Mouse (Mus musculus) liver, embryonic 13.5 days (tissue): ENCODE data around the gene Rab7b. TPM values are rescaled to one million over a fixed set of nuclear protein-coding genes. Genes with fewer than 3 reads are reported as not detected.

Experiments
- ATAC-seq: fragments of 200-750 bp; cut with Nextera tagmentation; 2 replicates; pipeline ENCODE4 v1.8.0; 2017; ENCODE audit warnings: low read depth, mild to moderate bottlenecking, moderate number of reproducible peaks, moderate library complexity
- DNase-seq: peaks from one replicate; pipeline ENCODE4 v3.0.0; 2022
- H3K27ac ChIP-seq: fragments of 300-500 bp; sonication (generic); 2 replicates; pipeline ENCODE4 v1.5.1; 2015; ENCODE audit warnings: moderate library complexity, mild to moderate bottlenecking, inconsistent platforms
- H3K27me3 ChIP-seq: fragments of 300-500 bp; sonication (generic); 2 replicates; pipeline ENCODE4 v1.6.1; 2015; ENCODE audit warnings: mild to moderate bottlenecking, inconsistent platforms
- H3K36me3 ChIP-seq: fragments of 300-500 bp; sonication (generic); 2 replicates; pipeline ENCODE4 v1.6.1; 2015; ENCODE audit warnings: mild to moderate bottlenecking, inconsistent platforms
- H3K4me1 ChIP-seq: fragments of 300-500 bp; sonication (generic); replicated peaks from 2 replicates; pipeline ENCODE4 v1.6.1; 2015; ENCODE audit warnings: inconsistent platforms
- H3K4me2 ChIP-seq: fragments of 300-500 bp; sonication (generic); 2 replicates; pipeline ENCODE4 v1.6.1; 2015; ENCODE audit warnings: inconsistent platforms, mild to moderate bottlenecking, moderate library complexity
- H3K4me3 ChIP-seq: fragments of 300-500 bp; sonication (generic); replicated peaks from 2 replicates; pipeline ENCODE4 v1.5.1; 2015; ENCODE audit warnings: mild to moderate bottlenecking, inconsistent platforms
- H3K9ac ChIP-seq: fragments of 300-500 bp; sonication (generic); 2 replicates; pipeline ENCODE4 v1.6.1; 2015; ENCODE audit warnings: mild to moderate bottlenecking, inconsistent platforms
- H3K9me3 ChIP-seq: fragments of 300-500 bp; sonication (generic); replicated peaks from 2 replicates; pipeline ENCODE4 v1.6.1; 2016; ENCODE audit warnings: inconsistent platforms
- WGBS: fragments of 180-500 bp; shearing (Covaris S2); methylation state at CpG from one replicate; pipeline ENCODE4 v1.1.7; 2015; ENCODE audit not compliant: insufficient replicate concordance; 5-methylcytosine and 5-hydroxymethylcytosine counted together
- polyA plus RNA-seq: library from polyadenylated mRNA; unstranded; fragments of >200 nt; fragmentation: Nextera tagmentation; extraction: Ambion mirVana; gene quantifications from 2 replicates; pipeline ENCODE4 v1.2.1, GENCODE M21; 2015

Rab7b gene
- 0.93 and 1.0 TPM in 2 replicates for polyA plus RNA-seq

DNA sequence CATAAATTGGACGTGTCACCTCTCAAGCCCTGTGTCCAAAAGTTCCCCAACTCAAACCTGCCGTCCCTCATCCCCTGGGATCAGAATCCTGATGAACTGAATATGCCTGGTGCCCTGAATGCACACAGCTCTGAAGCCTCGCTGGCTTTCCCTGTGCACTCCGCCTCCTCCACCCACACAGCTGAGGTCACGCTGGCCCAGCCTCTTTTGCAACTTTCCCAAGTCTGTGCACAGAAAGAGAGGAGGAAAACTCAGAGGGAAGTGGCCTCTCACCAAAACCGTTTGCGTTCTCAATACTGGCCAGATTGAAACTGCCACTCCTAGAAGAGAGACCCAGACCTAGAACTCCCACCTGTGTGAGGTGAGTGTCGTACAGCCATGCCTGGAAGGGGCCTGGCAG, at the start of gene Rab7b:
Rab7b (plus strand) TSS at position 221 of the 400 bp plus-strand sequence.
- Histone ChIP-seq H3K27ac (no peak within 1 kb of the TSS), H3K9ac (no peak within 1 kb of the TSS), H3K4me3 (no peak within 1 kb of the TSS), H3K4me2 (no peak within 1 kb of the TSS), H3K27me3 (no peaks in the 10 kb centered on the region), H3K9me3 (no peaks in the 10 kb centered on the region), H3K36me3 (no peaks in the 10 kb centered on the region), H3K4me1 (0 out of 2 replicates have a peak, but pooled peaks cover 3% of the 10 kb centered on the region)
- ATAC-seq (no peak), DNase-seq (no peak)
- WGBS, result 43% methylated on average over 8 of the region's 8 CpGs

DNA sequence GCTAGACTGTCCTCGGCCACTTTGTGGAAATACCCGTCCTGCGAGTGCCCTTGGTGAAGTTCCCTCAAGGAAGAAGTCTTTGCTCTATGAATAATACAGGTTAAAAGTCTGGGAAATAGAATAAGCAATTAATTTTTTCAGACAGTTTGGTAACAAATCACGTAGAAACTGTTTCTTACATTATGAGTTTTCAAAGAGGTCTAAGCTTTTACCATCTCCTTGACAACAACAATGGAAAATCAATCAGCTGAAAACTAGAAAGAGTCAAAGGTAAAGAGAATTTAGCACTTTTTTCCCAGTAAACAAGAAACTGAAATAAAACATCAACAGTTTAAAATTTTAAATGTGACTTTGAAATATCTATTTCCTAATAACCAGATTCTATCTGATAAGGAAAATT, 48.4 kb upstream of the Rab7b start:
- Histone ChIP-seq H3K9ac (no peak overlapping the region), H3K27ac (no peak overlapping the region), H3K36me3 (peaks cover 6% of the 10 kb centered on the region), H3K4me1 (peaks cover 16% of the 10 kb centered on the region), H3K4me2 (peak overlapping the region; percentile 56), H3K9me3 (no peaks in the 10 kb centered on the region), H3K27me3 (no peaks in the 10 kb centered on the region), H3K4me3 (peak overlapping the region; percentile 38)
- DNase-seq (no peak), ATAC-seq (no peak)
- WGBS, result 88% methylated on average over 4 of the region's 4 CpGs

DNA sequence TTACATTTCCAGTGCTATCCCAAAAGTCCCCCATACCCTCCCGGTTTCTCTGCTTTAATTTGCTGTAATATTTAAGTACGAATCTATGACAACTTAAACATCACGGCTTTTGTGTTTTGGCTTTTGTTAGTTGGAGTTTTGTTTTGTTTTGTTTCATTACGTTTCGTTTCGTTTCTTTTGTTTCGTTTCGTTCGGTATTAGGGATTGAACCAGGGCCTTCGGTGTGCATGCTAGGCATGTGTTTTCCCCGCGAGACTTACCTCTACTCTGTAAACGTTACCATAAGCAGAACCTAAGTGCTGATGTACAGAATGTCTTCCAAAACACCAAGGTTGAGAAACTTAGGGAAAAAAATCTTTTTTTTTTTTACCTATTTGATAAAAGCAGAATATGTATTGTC, 46.9 kb upstream of the Rab7b start:
- 90% methylated on average over 13 of the region's 13 CpGs for WGBS
- no peaks in the 10 kb centered on the region for H3K27me3 ChIP-seq
- H3K4me3 ChIP-seq, result no peak overlapping the region
- DNase-seq (no peak), ATAC-seq (no peak)
- peaks cover 16% of the 10 kb centered on the region for H3K4me1 ChIP-seq
- H3K36me3 ChIP-seq, result peaks cover 11% of the 10 kb centered on the region
- H3K9ac ChIP-seq, result no peak overlapping the region
- H3K4me2 ChIP-seq, result no peak overlapping the region
- no peaks in the 10 kb centered on the region for H3K9me3 ChIP-seq
- no peak overlapping the region for H3K27ac ChIP-seq

DNA sequence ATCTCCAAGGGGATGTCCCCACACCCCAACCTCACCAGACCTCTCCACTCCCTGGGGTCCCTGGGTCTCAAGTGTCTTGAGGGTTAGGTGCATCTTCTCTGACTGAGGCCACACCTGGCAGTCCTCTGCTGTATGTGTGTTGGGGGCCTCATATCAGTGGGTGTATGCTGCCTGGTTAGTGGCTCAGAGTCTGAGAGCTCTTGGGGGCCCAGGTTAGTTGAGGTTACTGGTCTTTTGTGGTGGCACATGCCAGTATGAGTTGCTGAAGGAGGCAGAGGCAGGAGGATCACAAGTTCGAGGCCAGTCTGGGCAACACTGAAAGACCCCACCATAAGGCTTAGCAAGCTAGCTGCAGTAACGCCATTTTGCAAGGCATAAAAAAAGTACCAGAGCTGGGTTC, 46.2 kb upstream of the Rab7b start:
- Histone ChIP-seq H3K4me1 (peaks cover 13% of the 10 kb centered on the region), H3K36me3 (peaks cover 12% of the 10 kb centered on the region), H3K9me3 (no peaks in the 10 kb centered on the region), H3K27me3 (no peaks in the 10 kb centered on the region), H3K27ac (no peak overlapping the region), H3K4me2 (peak overlapping the region; percentile 25; the same call in 1 of the 2 replicates), H3K4me3 (0 out of 2 replicates have a peak overlapping the region, but pooled peaks have one; percentile 1), H3K9ac (no peak overlapping the region)
- WGBS, result 81% methylated on average over 2 of the region's 2 CpGs
- ATAC-seq (no peak), DNase-seq (peak; percentile 41)

DNA sequence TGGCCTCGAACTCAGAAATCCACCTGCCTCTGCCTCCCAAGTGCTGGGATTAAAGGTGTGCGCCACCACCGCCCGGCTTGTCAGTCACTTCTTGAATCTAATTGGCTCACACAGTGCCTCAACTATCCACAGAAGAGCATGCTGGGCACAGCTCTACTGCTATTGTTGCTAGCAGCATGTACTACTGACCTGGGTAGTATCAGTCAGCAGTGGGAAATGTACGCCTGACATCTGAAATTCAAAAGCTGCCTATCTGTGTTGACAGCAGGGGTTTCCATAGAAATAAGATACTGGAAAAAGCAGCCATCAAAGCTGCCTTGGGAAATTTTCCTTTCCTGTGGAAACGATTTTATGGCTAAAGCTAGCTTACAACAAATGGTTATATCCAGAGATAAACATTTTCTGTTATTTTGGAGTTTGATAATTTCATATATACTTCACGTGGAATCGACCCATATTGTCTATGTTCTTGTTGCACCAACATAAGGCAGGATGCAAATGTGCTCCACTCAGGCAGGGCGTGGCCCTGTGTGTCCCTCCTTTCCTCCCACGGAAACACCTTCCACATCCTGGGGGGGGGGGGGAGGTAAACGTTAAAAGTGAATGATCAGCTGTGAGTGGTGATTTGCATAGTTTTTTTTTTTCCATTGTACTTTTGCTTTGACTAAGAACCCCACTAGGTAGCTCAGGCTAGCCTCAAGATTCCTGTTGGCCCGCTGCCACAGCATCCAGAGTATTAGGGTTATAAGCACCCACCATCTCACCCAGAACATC, 35.6 kb upstream of the Rab7b start:
- DNase-seq (no peak), ATAC-seq (no peak)
- Histone ChIP-seq H3K4me3 (no peak overlapping the region), H3K9ac (no peak overlapping the region), H3K9me3 (no peaks in the 10 kb centered on the region), H3K36me3 (peaks cover 14% of the 10 kb centered on the region), H3K4me1 (peaks cover 6% of the 10 kb centered on the region), H3K27ac (no peak overlapping the region), H3K27me3 (no peaks in the 10 kb centered on the region), H3K4me2 (no peak overlapping the region)
- WGBS, result 70% methylated on average over 12 of the region's 12 CpGs

DNA sequence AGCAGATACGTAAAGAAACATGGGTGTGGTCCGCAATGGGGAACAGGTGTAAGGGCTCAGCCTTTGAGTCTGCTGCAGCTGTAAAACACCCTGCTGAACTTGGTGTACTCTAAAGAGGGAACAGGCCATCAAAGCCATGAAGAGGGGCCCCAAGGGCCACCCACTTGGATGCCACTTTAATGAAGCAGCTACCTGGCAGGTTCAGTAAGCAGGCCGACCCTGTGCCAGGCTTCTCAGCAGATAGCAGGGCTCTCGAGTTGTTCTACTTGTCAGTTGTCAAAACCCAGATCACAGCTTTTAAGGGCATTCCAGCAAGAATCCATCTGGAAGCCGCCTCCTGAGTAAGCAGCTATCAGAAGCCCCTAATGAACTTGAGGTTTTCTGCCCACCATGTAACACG, 32.9 kb upstream of the Rab7b start:
- Histone ChIP-seq H3K4me2 (no peak overlapping the region), H3K27me3 (no peaks in the 10 kb centered on the region), H3K9ac (no peak overlapping the region), H3K4me1 (peaks cover 8% of the 10 kb centered on the region), H3K36me3 (peaks cover 4% of the 10 kb centered on the region; the same call in 1 of the 2 replicates), H3K9me3 (no peaks in the 10 kb centered on the region), H3K27ac (no peak overlapping the region), H3K4me3 (no peak overlapping the region)
- WGBS, result 71% methylated on average over 6 of the region's 6 CpGs
- ATAC-seq, result no peak
- no peak for DNase-seq

DNA sequence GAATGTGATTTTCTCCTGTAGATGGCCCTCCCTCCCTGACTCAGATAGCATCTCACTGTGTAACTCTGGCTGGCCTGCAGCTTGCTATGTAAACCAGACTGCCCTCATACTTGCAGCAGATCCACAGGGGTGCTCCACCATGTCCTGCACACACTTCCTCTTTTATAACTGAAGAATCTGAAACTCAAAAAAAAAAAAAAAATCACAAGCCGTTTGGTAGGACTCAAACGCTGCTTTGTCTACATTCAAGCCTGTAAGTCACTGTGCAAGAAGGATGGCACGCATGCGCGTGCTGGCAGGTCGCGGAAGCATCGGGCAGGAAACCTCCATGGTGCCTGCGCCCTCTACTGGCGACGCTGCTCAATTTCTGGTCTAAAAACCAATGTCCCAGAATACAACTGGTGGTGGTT, 30.5 kb upstream of the Rab7b start:
- ATAC-seq, result peak; percentile 74

DNA sequence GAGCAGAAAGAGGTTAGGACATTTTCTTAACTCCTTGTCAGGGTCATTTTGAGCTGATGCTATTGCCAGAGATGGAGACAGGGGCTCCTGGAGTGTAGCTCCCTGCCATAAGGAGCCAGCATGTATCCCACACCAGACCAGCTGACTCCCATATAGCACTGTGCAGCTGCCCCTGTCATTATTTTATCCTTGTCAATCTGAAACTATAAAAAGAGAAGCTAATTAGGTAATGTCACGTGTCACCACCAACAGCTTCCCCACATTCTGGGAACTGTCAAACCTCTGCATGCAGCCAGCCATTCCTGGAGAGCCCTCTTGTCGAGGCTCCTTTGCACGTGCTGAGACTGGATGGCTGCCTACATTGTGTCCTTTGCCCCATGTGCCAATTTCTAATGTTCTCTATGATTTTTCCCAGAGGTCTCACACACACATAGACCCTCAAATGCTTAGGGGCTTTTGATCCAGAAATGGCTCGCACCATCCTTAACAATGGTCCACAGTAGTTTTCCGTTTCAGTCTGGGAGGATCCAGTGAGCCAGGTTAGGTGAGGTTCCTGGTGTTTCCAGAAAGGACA, 28.9 kb upstream of the Rab7b start:
- no peaks in the 10 kb centered on the region for H3K9me3 ChIP-seq
- H3K36me3 ChIP-seq, result no peaks in the 10 kb centered on the region
- no peaks in the 10 kb centered on the region for H3K27me3 ChIP-seq
- DNase-seq (no peak), ATAC-seq (no peak)
- no peak overlapping the region for H3K4me3 ChIP-seq
- 63% methylated on average over 5 of the region's 5 CpGs for WGBS
- H3K27ac ChIP-seq, result no peak overlapping the region
- H3K9ac ChIP-seq, result no peak overlapping the region
- H3K4me1 ChIP-seq, result peaks cover 33% of the 10 kb centered on the region
- H3K4me2 ChIP-seq, result no peak overlapping the region

More for the DNA sequence above, 30.5 kb upstream of the Rab7b start:
- Histone ChIP-seq H3K4me2 (peak overlapping the region; percentile 21), H3K9me3 (no peaks in the 10 kb centered on the region), H3K4me1 (peaks cover 24% of the 10 kb centered on the region), H3K36me3 (no peaks in the 10 kb centered on the region), H3K27ac (no peak overlapping the region), H3K27me3 (no peaks in the 10 kb centered on the region), H3K9ac (no peak overlapping the region), H3K4me3 (no peak overlapping the region)
- WGBS, result under 1% methylated on average over 11 of the region's 11 CpGs
- DNase-seq, result peak; percentile 84

DNA sequence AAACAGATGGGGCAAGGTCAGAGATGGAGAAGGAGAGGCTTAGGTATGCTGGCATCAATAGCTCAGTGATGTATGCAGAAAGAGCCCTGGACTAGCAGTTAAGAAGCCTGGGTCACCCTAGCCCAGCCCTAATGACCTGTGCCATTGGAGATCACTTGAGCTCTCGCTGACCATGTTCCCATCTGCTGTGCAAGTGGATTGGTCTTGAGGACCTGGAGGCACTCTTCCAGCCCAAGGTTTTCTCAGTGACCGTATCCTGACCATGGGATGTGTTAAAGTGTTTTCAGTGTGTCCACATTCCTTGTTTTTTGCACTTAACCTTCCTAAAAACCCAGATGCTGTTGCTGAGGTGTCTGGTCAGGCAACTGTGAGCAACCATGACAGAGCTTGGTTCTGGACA, 28.2 kb upstream of the Rab7b start:
- Histone ChIP-seq H3K4me1 (peaks cover 33% of the 10 kb centered on the region), H3K9ac (no peak overlapping the region), H3K4me2 (no peak overlapping the region), H3K9me3 (no peaks in the 10 kb centered on the region), H3K36me3 (no peaks in the 10 kb centered on the region), H3K27me3 (no peaks in the 10 kb centered on the region), H3K27ac (no peak overlapping the region), H3K4me3 (no peak overlapping the region)
- ATAC-seq (no peak), DNase-seq (no peak)
- 78% methylated on average over 2 of the region's 2 CpGs for WGBS

DNA sequence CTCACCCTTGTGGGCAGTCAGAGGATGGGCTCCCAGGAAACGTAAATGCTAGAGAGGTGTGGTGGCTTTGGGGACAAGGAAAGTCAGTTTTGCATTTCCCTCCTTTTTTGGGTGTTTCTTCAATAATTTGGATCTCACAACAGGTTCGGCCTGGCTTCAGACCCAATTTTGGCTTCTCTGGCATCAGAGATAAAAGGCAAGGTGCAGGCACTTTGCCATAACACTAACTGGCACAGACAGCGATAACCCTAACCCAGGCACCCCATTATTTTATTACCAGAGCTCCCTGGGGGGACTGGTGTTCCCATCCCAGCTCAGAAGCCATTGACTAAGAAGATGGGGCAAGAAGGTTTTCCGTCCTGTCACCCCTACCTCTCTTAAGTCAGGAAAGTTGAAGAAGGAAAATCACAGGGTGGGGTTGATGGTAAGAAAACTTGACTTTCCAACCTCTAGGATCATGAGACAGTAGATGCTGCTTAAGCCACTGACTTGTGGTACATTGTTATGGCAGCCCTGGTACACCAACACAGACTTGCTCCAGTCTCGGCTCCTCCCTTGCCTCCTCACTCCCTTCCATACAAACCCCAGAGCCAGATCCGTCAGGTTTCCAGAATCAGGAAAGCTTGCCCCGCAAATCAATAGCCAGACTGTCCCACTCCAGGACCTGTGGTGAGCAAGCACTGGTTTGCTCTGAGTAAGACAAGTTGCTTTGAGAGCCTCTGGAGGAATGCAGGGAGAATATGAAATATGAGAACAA, 27.6 kb upstream of the Rab7b start:
- no peak overlapping the region for H3K9ac ChIP-seq
- no peak overlapping the region for H3K4me2 ChIP-seq

DNA sequence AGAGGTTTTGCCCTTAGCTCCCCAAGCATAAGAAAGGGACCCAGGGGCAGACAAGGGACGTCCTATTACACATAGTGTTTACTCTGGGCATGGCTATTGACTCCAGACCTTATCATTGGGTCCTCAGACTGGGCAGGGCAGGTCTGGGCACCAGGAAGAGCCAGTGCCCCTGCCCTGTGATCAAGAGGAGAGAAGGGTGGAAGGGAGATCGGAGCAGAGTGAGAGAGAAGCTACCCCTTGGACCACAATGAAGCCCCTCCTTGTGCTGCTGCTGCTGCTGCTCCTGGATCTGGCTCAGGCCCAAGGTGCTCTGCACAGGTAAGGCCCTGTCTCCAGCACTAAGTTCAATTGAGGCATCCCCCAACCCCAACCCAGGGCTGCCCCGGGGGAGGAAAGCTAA, 26.7 kb upstream of the Rab7b start:
- DNase-seq, result no peak
- peak overlapping the region; percentile 20; the same call in 1 of the 2 replicates for H3K9ac ChIP-seq
- no peaks in the 10 kb centered on the region for H3K9me3 ChIP-seq
- H3K4me1 ChIP-seq, result peaks cover 33% of the 10 kb centered on the region
- H3K27ac ChIP-seq, result no peak overlapping the region
- ATAC-seq, result peak; percentile 72
- H3K27me3 ChIP-seq, result no peaks in the 10 kb centered on the region
- 59% methylated on average over 3 of the region's 3 CpGs for WGBS
- H3K4me3 ChIP-seq, result no peak overlapping the region
- H3K36me3 ChIP-seq, result no peaks in the 10 kb centered on the region
- no peak overlapping the region for H3K4me2 ChIP-seq

More for the DNA sequence above, 27.6 kb upstream of the Rab7b start:
- 73% methylated on average over 7 of the region's 7 CpGs for WGBS
- ATAC-seq (no peak), DNase-seq (no peak)
- H3K4me1 ChIP-seq, result peaks cover 33% of the 10 kb centered on the region
- no peaks in the 10 kb centered on the region for H3K27me3 ChIP-seq
- H3K36me3 ChIP-seq, result no peaks in the 10 kb centered on the region
- no peak overlapping the region for H3K4me3 ChIP-seq
- H3K27ac ChIP-seq, result no peak overlapping the region
- no peaks in the 10 kb centered on the region for H3K9me3 ChIP-seq
